Mouse (Mus musculus): Measurements from ENCODE around the gene Zbtb22. TPM values are rescaled to one million over a fixed set of nuclear protein-coding genes. Genes with fewer than 3 reads are reported as not detected.
"Not testable (repeated sequence)": the region's sequence is repeated elsewhere in the genome, so short reads cannot be mapped to it uniquely, and the experiment has no call there.

Zbtb22 gene
- polyA plus RNA-seq, 1 experiment from 2014 or later = 17.0 TPM

- Histone ChIP-seq H3K27me3 (replicated peaks) (no peaks in the 10 kb centered on the region), H3K4me1 (replicated peaks) (peaks cover 51% of the 10 kb centered on the region), H3K36me3 (peaks cover 57% of the 10 kb centered on the region), H3K4me3 (peak within 1 kb of the TSS; percentile 55), H3K27ac (ENCODE audit: poor library complexity, severe bottlenecking) (peak within 1 kb of the TSS; percentile 88), H3K4me2 (peak within 1 kb of the TSS; percentile 91), H3K9ac (peak within 1 kb of the TSS; percentile 71), H3K9me3 (replicated peaks) (no peaks in the 10 kb centered on the region)
- WGBS = under 1% methylated on average over 45 of the region's 45 CpGs
- peak; percentile 71 for ATAC-seq (ENCODE audit: insufficient number of reproducible peaks, low FRiP score)
Measured at GRCm38 (mm10) chr17:33951021-33951946, 35.6 kb downstream of the Zbtb22 start, which contains the start of gene B3galt4. TSS of gene B3galt4 (minus strand) at chr17:33951488.

GRCm38 (mm10) chr17:33952015-33952414 lies 36.3 kb downstream of the Zbtb22 start:
- Histone ChIP-seq H3K4me3 (peak overlapping the region; percentile 55; the same call in 1 of the 2 replicates), H3K36me3 (peaks cover 54% of the 10 kb centered on the region), H3K27ac (ENCODE audit: poor library complexity, severe bottlenecking) (peak overlapping the region; percentile 88; the same call in 1 of the 2 replicates), H3K4me2 (peak overlapping the region; percentile 91), H3K9ac (peak overlapping the region; percentile 71), H3K4me1 (replicated peaks) (peaks cover 56% of the 10 kb centered on the region)
- H3K27me3 ChIP-seq (replicated peaks); ATAC-seq (ENCODE audit: insufficient number of reproducible peaks, low FRiP score); H3K9me3 ChIP-seq (replicated peaks): not testable (repeated sequence)
- 70% methylated on average over 13 of the region's 13 CpGs for WGBS

- H3K9ac ChIP-seq = peak overlapping the region; percentile 51
- H3K9me3 ChIP-seq (replicated peaks) = no peaks in the 10 kb centered on the region
- ATAC-seq (ENCODE audit: insufficient number of reproducible peaks, low FRiP score) = no peak
- no peak overlapping the region for H3K27ac ChIP-seq (ENCODE audit: poor library complexity, severe bottlenecking)
- peaks cover 52% of the 10 kb centered on the region for H3K36me3 ChIP-seq
- H3K4me1 ChIP-seq (replicated peaks) = peaks cover 56% of the 10 kb centered on the region
- H3K4me2 ChIP-seq = peak overlapping the region; percentile 91
- H3K27me3 ChIP-seq (replicated peaks) = no peaks in the 10 kb centered on the region
- H3K4me3 ChIP-seq = no peak overlapping the region
- 84% methylated on average over 4 of the region's 4 CpGs for WGBS
Measured at GRCm38 (mm10) chr17:33952879-33953278, 37.2 kb downstream of the Zbtb22 start.

GRCm38 (mm10) chr17:33953310-33953709 lies 37.6 kb downstream of the Zbtb22 start:
- ATAC-seq (ENCODE audit: insufficient number of reproducible peaks, low FRiP score) = no peak
- H3K4me3 ChIP-seq = 0 out of 2 replicates have a peak overlapping the region, but pooled peaks have one; percentile 4
- peaks cover 56% of the 10 kb centered on the region for H3K4me1 ChIP-seq (replicated peaks)
- 75% methylated on average over 3 of the region's 3 CpGs for WGBS
- no peaks in the 10 kb centered on the region for H3K27me3 ChIP-seq (replicated peaks)
- peaks cover 54% of the 10 kb centered on the region for H3K36me3 ChIP-seq
- H3K27ac ChIP-seq (ENCODE audit: poor library complexity, severe bottlenecking) = no peak overlapping the region
- peak overlapping the region; percentile 91; the same call in 1 of the 2 replicates for H3K4me2 ChIP-seq
- peak overlapping the region; percentile 97; the same call in 1 of the 2 replicates for H3K9ac ChIP-seq
- H3K9me3 ChIP-seq (replicated peaks) = no peaks in the 10 kb centered on the region

GRCm38 (mm10) chr17:33953961-33954565 lies 38.4 kb downstream of the Zbtb22 start:
- Histone ChIP-seq H3K27ac (ENCODE audit: poor library complexity, severe bottlenecking) (0 out of 2 replicates have a peak overlapping the region, but pooled peaks have one; percentile 19), H3K9ac (peak overlapping the region; percentile 97), H3K4me1 (replicated peaks) (peaks cover 56% of the 10 kb centered on the region), H3K4me3 (peak overlapping the region; percentile 89), H3K27me3 (replicated peaks) (no peaks in the 10 kb centered on the region), H3K36me3 (peaks cover 54% of the 10 kb centered on the region), H3K9me3 (replicated peaks) (no peaks in the 10 kb centered on the region), H3K4me2 (peak overlapping the region; percentile 96)
- no peak for ATAC-seq (ENCODE audit: insufficient number of reproducible peaks, low FRiP score)
- WGBS = 35% methylated on average over 5 of the region's 5 CpGs

GRCm38 (mm10) chr17:33954646-33955554 lies 39.2 kb downstream of the Zbtb22 start:
- under 1% methylated on average over 33 of the region's 33 CpGs for WGBS
- peak overlapping the region; percentile 89 for H3K4me3 ChIP-seq
- ATAC-seq (ENCODE audit: insufficient number of reproducible peaks, low FRiP score) = peak; percentile 13
- peaks cover 53% of the 10 kb centered on the region for H3K4me1 ChIP-seq (replicated peaks)
- peaks cover 54% of the 10 kb centered on the region for H3K36me3 ChIP-seq
- peak overlapping the region; percentile 97 for H3K9ac ChIP-seq
- H3K9me3 ChIP-seq (replicated peaks) = no peaks in the 10 kb centered on the region
- H3K27ac ChIP-seq (ENCODE audit: poor library complexity, severe bottlenecking) = peak overlapping the region; percentile 84
- H3K4me2 ChIP-seq = peak overlapping the region; percentile 96
- H3K27me3 ChIP-seq (replicated peaks) = no peaks in the 10 kb centered on the region

- Histone ChIP-seq H3K4me3 (peak within 1 kb of the TSS; percentile 89), H3K9me3 (replicated peaks) (no peaks in the 10 kb centered on the region), H3K4me1 (replicated peaks) (peaks cover 45% of the 10 kb centered on the region), H3K9ac (peak within 1 kb of the TSS; percentile 97), H3K27me3 (replicated peaks) (no peaks in the 10 kb centered on the region), H3K27ac (ENCODE audit: poor library complexity, severe bottlenecking) (peak within 1 kb of the TSS; percentile 84), H3K4me2 (peak within 1 kb of the TSS; percentile 96), H3K36me3 (peaks cover 61% of the 10 kb centered on the region)
- ATAC-seq (ENCODE audit: insufficient number of reproducible peaks, low FRiP score) = peak; percentile 87
- under 1% methylated on average over 50 of the region's 50 CpGs for WGBS
Measured at GRCm38 (mm10) chr17:33955555-33956214, 40.0 kb downstream of the Zbtb22 start, which contains the start of the genes Vps52 and Rps18. TSS of gene Vps52 (plus strand) at chr17:33955812. TSS of gene Rps18 (minus strand) at chr17:33956001.

- peak overlapping the region; percentile 89 for H3K4me3 ChIP-seq
- H3K27me3 ChIP-seq (replicated peaks) = no peaks in the 10 kb centered on the region
- peaks cover 38% of the 10 kb centered on the region for H3K4me1 ChIP-seq (replicated peaks)
- H3K27ac ChIP-seq (ENCODE audit: poor library complexity, severe bottlenecking) = no peak overlapping the region
- H3K4me2 ChIP-seq = peak overlapping the region; percentile 96
- H3K9ac ChIP-seq = peak overlapping the region; percentile 76
- no peaks in the 10 kb centered on the region for H3K9me3 ChIP-seq (replicated peaks)
- WGBS = 7% methylated on average over 10 of the region's 10 CpGs
- peaks cover 68% of the 10 kb centered on the region for H3K36me3 ChIP-seq
- ATAC-seq (ENCODE audit: insufficient number of reproducible peaks, low FRiP score) = no peak
Measured at GRCm38 (mm10) chr17:33956336-33956735, 40.6 kb downstream of the Zbtb22 start.

GRCm38 (mm10) chr17:33957493-33957892 lies 41.8 kb downstream of the Zbtb22 start:
- Histone ChIP-seq H3K36me3 (peaks cover 69% of the 10 kb centered on the region), H3K9me3 (replicated peaks) (no peaks in the 10 kb centered on the region), H3K4me3 (no peak overlapping the region), H3K27me3 (replicated peaks) (no peaks in the 10 kb centered on the region), H3K4me2 (no peak overlapping the region), H3K9ac (no peak overlapping the region), H3K4me1 (replicated peaks) (peaks cover 28% of the 10 kb centered on the region), H3K27ac (ENCODE audit: poor library complexity, severe bottlenecking) (no peak overlapping the region)
- ATAC-seq (ENCODE audit: insufficient number of reproducible peaks, low FRiP score) = no peak
- WGBS = 93% methylated on average over 6 of the region's 6 CpGs

- Histone ChIP-seq H3K9me3 (replicated peaks) (no peaks in the 10 kb centered on the region), H3K9ac (no peak overlapping the region), H3K4me2 (no peak overlapping the region), H3K27me3 (replicated peaks) (no peaks in the 10 kb centered on the region), H3K4me1 (replicated peaks) (peaks cover 19% of the 10 kb centered on the region), H3K4me3 (no peak overlapping the region), H3K36me3 (peaks cover 69% of the 10 kb centered on the region), H3K27ac (ENCODE audit: poor library complexity, severe bottlenecking) (no peak overlapping the region)
- ATAC-seq (ENCODE audit: insufficient number of reproducible peaks, low FRiP score) = no peak
- WGBS = 92% methylated on average over 11 of the region's 11 CpGs
Measured at GRCm38 (mm10) chr17:33958451-33958850, 42.7 kb downstream of the Zbtb22 start.

All from heart, embryonic 12.5 days (tissue).